Mouse (Mus musculus): ENCODE measurements around the gene A3galt2. TPM values are rescaled to one million over a fixed set of nuclear protein-coding genes. Genes with fewer than 3 reads are reported as not detected.

The A3galt2 gene
- polyA plus RNA-seq, 1 experiment from 2014 or later, result 0.14 TPM

- Histone ChIP-seq H3K36me3 (ENCODE audit: control insufficient read depth, insufficient read depth, low read length) (peaks cover 3% of the 10 kb centered on the region; the same call in 1 of the 2 replicates), H3K4me2 (peak overlapping the region; percentile 93), H3K9ac (ENCODE audit: low read depth, low read length) (no peak overlapping the region), H3K4me1 (replicated peaks; ENCODE audit: control insufficient read depth, insufficient read depth, low read length) (peaks cover 50% of the 10 kb centered on the region), H3K9me3 (ENCODE audit: control insufficient read depth, low read length) (no peaks in the 10 kb centered on the region), H3K27ac (ENCODE audit: low read depth, low read length) (no peak overlapping the region), H3K27me3 (replicated peaks; ENCODE audit: control insufficient read depth, insufficient read depth, low read length) (no peaks in the 10 kb centered on the region), H3K4me3 (ENCODE audit: low read depth, low read length) (no peak overlapping the region)
- ATAC-seq (replicated peaks; ENCODE audit: low FRiP score) (no peak), DNase-seq (ENCODE audit: low spot score) (no peak)
- WGBS, result 85% methylated on average over 6 of the region's 6 CpGs
Observed at GRCm38 (mm10) chr4:128730271-128730670, 24.9 kb upstream of the A3galt2 start.

- H3K36me3 ChIP-seq (ENCODE audit: control insufficient read depth, insufficient read depth, low read length), result peaks cover 3% of the 10 kb centered on the region; the same call in 1 of the 2 replicates
Observed at GRCm38 (mm10) chr4:128732794-128733193, 22.4 kb upstream of the A3galt2 start.

GRCm38 (mm10) chr4:128733496-128733895, 21.7 kb upstream of the A3galt2 start:
- peaks cover 3% of the 10 kb centered on the region; the same call in 1 of the 2 replicates for H3K36me3 ChIP-seq (ENCODE audit: control insufficient read depth, insufficient read depth, low read length)
- H3K4me2 ChIP-seq, result no peak overlapping the region
- no peak overlapping the region for H3K9ac ChIP-seq (ENCODE audit: low read depth, low read length)
- H3K27me3 ChIP-seq (replicated peaks; ENCODE audit: control insufficient read depth, insufficient read depth, low read length), result no peaks in the 10 kb centered on the region
- H3K27ac ChIP-seq (ENCODE audit: low read depth, low read length), result no peak overlapping the region
- H3K4me1 ChIP-seq (replicated peaks; ENCODE audit: control insufficient read depth, insufficient read depth, low read length), result peaks cover 56% of the 10 kb centered on the region
- ATAC-seq (replicated peaks; ENCODE audit: low FRiP score) (no peak), DNase-seq (ENCODE audit: low spot score) (no peak)
- H3K9me3 ChIP-seq (ENCODE audit: control insufficient read depth, low read length), result no peaks in the 10 kb centered on the region
- H3K4me3 ChIP-seq (ENCODE audit: low read depth, low read length), result no peak overlapping the region
- 53% methylated on average over 6 of the region's 6 CpGs for WGBS

More at GRCm38 (mm10) chr4:128732794-128733193, 22.4 kb upstream of the A3galt2 start:
- DNase-seq (ENCODE audit: low spot score) (no peak), ATAC-seq (replicated peaks; ENCODE audit: low FRiP score) (no peak)
- Histone ChIP-seq H3K27ac (ENCODE audit: low read depth, low read length) (no peak overlapping the region), H3K9me3 (ENCODE audit: control insufficient read depth, low read length) (no peaks in the 10 kb centered on the region), H3K4me2 (no peak overlapping the region), H3K27me3 (replicated peaks; ENCODE audit: control insufficient read depth, insufficient read depth, low read length) (no peaks in the 10 kb centered on the region), H3K9ac (ENCODE audit: low read depth, low read length) (no peak overlapping the region), H3K4me3 (ENCODE audit: low read depth, low read length) (no peak overlapping the region), H3K4me1 (replicated peaks; ENCODE audit: control insufficient read depth, insufficient read depth, low read length) (peaks cover 54% of the 10 kb centered on the region)
- WGBS, result 64% methylated on average over 5 of the region's 5 CpGs

GRCm38 (mm10) chr4:128734217-128734616, 20.9 kb upstream of the A3galt2 start:
- no peaks in the 10 kb centered on the region for H3K27me3 ChIP-seq (replicated peaks; ENCODE audit: control insufficient read depth, insufficient read depth, low read length)
- H3K36me3 ChIP-seq (ENCODE audit: control insufficient read depth, insufficient read depth, low read length), result peaks cover 3% of the 10 kb centered on the region; the same call in 1 of the 2 replicates
- no peaks in the 10 kb centered on the region for H3K9me3 ChIP-seq (ENCODE audit: control insufficient read depth, low read length)
- ATAC-seq (replicated peaks; ENCODE audit: low FRiP score) (no peak), DNase-seq (ENCODE audit: low spot score) (no peak)
- H3K4me3 ChIP-seq (ENCODE audit: low read depth, low read length), result no peak overlapping the region
- 63% methylated on average over 5 of the region's 5 CpGs for WGBS
- H3K4me1 ChIP-seq (replicated peaks; ENCODE audit: control insufficient read depth, insufficient read depth, low read length), result peaks cover 49% of the 10 kb centered on the region
- no peak overlapping the region for H3K27ac ChIP-seq (ENCODE audit: low read depth, low read length)
- no peak overlapping the region for H3K9ac ChIP-seq (ENCODE audit: low read depth, low read length)
- no peak overlapping the region for H3K4me2 ChIP-seq

GRCm38 (mm10) chr4:128734721-128735671, 20.2 kb upstream of the A3galt2 start:
- Histone ChIP-seq H3K9me3 (ENCODE audit: control insufficient read depth, low read length) (no peaks in the 10 kb centered on the region), H3K27me3 (replicated peaks; ENCODE audit: control insufficient read depth, insufficient read depth, low read length) (no peaks in the 10 kb centered on the region), H3K4me2 (no peak overlapping the region), H3K9ac (ENCODE audit: low read depth, low read length) (no peak overlapping the region), H3K36me3 (ENCODE audit: control insufficient read depth, insufficient read depth, low read length) (peaks cover 3% of the 10 kb centered on the region; the same call in 1 of the 2 replicates), H3K4me3 (ENCODE audit: low read depth, low read length) (no peak overlapping the region), H3K4me1 (replicated peaks; ENCODE audit: control insufficient read depth, insufficient read depth, low read length) (peaks cover 41% of the 10 kb centered on the region), H3K27ac (ENCODE audit: low read depth, low read length) (no peak overlapping the region)
- DNase-seq (ENCODE audit: low spot score) (no peak), ATAC-seq (replicated peaks; ENCODE audit: low FRiP score) (no peak)
- 85% methylated on average over 18 of the region's 18 CpGs for WGBS

GRCm38 (mm10) chr4:128737137-128737589, 18.0 kb upstream of the A3galt2 start:
- Histone ChIP-seq H3K4me2 (no peak overlapping the region), H3K4me3 (ENCODE audit: low read depth, low read length) (no peak overlapping the region), H3K4me1 (replicated peaks; ENCODE audit: control insufficient read depth, insufficient read depth, low read length) (peaks cover 36% of the 10 kb centered on the region), H3K27me3 (replicated peaks; ENCODE audit: control insufficient read depth, insufficient read depth, low read length) (no peaks in the 10 kb centered on the region), H3K36me3 (ENCODE audit: control insufficient read depth, insufficient read depth, low read length) (no peaks in the 10 kb centered on the region; the same call in 1 of the 2 replicates), H3K27ac (ENCODE audit: low read depth, low read length) (no peak overlapping the region), H3K9me3 (ENCODE audit: control insufficient read depth, low read length) (no peaks in the 10 kb centered on the region), H3K9ac (ENCODE audit: low read depth, low read length) (no peak overlapping the region)
- DNase-seq (ENCODE audit: low spot score) (no peak), ATAC-seq (replicated peaks; ENCODE audit: low FRiP score) (0 out of 2 replicates have a peak, but pooled peaks have one; percentile 5)
- 63% methylated on average over 6 of the region's 6 CpGs for WGBS

GRCm38 (mm10) chr4:128737825-128738610, 17.1 kb upstream of the A3galt2 start:
- H3K9me3 ChIP-seq (ENCODE audit: control insufficient read depth, low read length), result no peaks in the 10 kb centered on the region
- no peak overlapping the region for H3K27ac ChIP-seq (ENCODE audit: low read depth, low read length)
- ATAC-seq (replicated peaks; ENCODE audit: low FRiP score) (no peak), DNase-seq (ENCODE audit: low spot score) (no peak)
- H3K27me3 ChIP-seq (replicated peaks; ENCODE audit: control insufficient read depth, insufficient read depth, low read length), result no peaks in the 10 kb centered on the region
- no peak overlapping the region for H3K9ac ChIP-seq (ENCODE audit: low read depth, low read length)
- peaks cover 36% of the 10 kb centered on the region for H3K4me1 ChIP-seq (replicated peaks; ENCODE audit: control insufficient read depth, insufficient read depth, low read length)
- H3K4me3 ChIP-seq (ENCODE audit: low read depth, low read length), result no peak overlapping the region
- no peak overlapping the region for H3K4me2 ChIP-seq
- 82% methylated on average over 14 of the region's 14 CpGs for WGBS
- H3K36me3 ChIP-seq (ENCODE audit: control insufficient read depth, insufficient read depth, low read length), result peaks cover 2% of the 10 kb centered on the region; the same call in 1 of the 2 replicates

GRCm38 (mm10) chr4:128740878-128741277, 14.3 kb upstream of the A3galt2 start:
- no peaks in the 10 kb centered on the region for H3K27me3 ChIP-seq (replicated peaks; ENCODE audit: control insufficient read depth, insufficient read depth, low read length)
- no peak overlapping the region for H3K9ac ChIP-seq (ENCODE audit: low read depth, low read length)
- H3K4me1 ChIP-seq (replicated peaks; ENCODE audit: control insufficient read depth, insufficient read depth, low read length), result peaks cover 11% of the 10 kb centered on the region
- H3K36me3 ChIP-seq (ENCODE audit: control insufficient read depth, insufficient read depth, low read length), result peaks cover 21% of the 10 kb centered on the region
- H3K4me2 ChIP-seq, result no peak overlapping the region
- H3K4me3 ChIP-seq (ENCODE audit: low read depth, low read length), result no peak overlapping the region
- DNase-seq (ENCODE audit: low spot score) (no peak), ATAC-seq (replicated peaks; ENCODE audit: low FRiP score) (no peak)
- H3K9me3 ChIP-seq (ENCODE audit: control insufficient read depth, low read length), result no peaks in the 10 kb centered on the region
- H3K27ac ChIP-seq (ENCODE audit: low read depth, low read length), result no peak overlapping the region
- WGBS, result 73% methylated on average over 1 of the region's 1 CpGs

Measured in liver, embryonic 11.5 days (tissue).